Mouse (Mus musculus) left cerebral cortex, postnatal 4 days (tissue): ENCODE measurements around the gene Pepd. TPM values are rescaled to one million over a fixed set of nuclear protein-coding genes. Genes with fewer than 3 reads are reported as not detected.
A peak's percentile ranks its signal among the peaks of the same experiment; 100 is the strongest.

Experiments
- DNase-seq: peaks from one replicate; pipeline ENCODE4 v3.0.0-alpha.2; 2022
- intact Hi-C: fragments of 180-260 bp; cut with DNase I; formaldehyde crosslinking; loops from one replicate; pipeline ENCODE4 v1.15.1; 2025
- total RNA-seq, 2 experiments: library from RNA; stranded (reverse); gene quantifications; 2 replicates each; pipeline ENCODE4 v1.2.3; 2021

The Pepd gene
- total RNA-seq, 2 experiments from 2014 or later = 40.0 to 41.7 TPM

- DNase-seq = peak; percentile 83
- intact Hi-C loops = loop anchor here (5.0 kb wide), 1 partner anchor 147 kb away; no protein-coding TSS in a partner anchor
These were observed 113.5 kb downstream of the Pepd start for GRCm38 (mm10) chr7:35025409-35026275.

DNA sequence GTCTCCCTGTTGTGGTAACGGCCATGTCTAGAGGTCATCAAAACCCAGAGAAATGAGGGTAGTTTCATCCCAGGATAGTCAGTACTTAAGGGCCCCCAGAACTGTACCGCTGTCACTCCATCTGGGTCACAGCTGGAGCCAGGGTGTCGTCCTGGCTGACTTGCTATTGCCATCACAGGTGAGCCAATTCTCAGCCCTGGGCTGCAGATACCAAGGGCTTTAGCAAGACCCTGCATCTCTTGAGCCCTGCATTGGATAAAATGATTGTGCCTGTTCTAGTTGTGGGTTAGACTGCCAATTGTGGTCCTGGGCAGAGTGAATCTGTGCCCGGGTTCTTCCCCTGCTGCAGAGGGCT is 114.1 kb downstream of the Pepd start:
- intact Hi-C loops = loop anchor here (5.0 kb wide), 1 partner anchor 146 kb away; no protein-coding TSS in a partner anchor
- DNase-seq = no peak

DNA sequence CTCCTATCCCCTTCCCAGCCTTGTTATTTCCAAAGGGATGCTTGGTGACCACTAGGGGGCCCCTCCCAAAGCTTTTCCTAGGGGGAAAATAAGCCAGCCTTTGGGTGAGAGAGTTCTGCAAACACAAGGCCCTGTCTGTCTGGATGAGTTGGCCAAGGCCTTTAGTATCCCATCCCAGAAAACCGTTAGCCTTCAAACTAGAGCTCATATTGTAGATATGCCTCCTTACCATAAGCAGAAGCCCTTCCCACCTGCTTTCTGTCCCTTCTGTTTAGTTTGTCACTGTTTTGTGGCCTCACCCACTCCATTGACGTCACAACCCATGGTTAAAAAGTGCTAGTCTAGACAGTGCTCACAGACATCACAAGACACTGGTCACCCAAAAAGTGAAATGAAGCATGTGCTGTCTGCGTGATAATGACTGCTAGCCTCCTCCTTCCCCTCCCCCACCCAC is 114.7 kb downstream of the Pepd start:
- peak; percentile 66 for DNase-seq

GRCm38 (mm10) chr7:35027801-35028420 is 115.7 kb downstream of the Pepd start:
- intact Hi-C loops = loop anchor here (5.0 kb wide), 1 partner anchor 144 kb away; no protein-coding TSS in a partner anchor
- no peak for DNase-seq

More for the DNA sequence above, 114.7 kb downstream of the Pepd start:
- intact Hi-C loops = loop anchor here (5.0 kb wide), 1 partner anchor 145 kb away; no protein-coding TSS in a partner anchor

- DNase-seq = no peak
- intact Hi-C loops = loop anchor here (5.0 kb wide), 1 partner anchor 144 kb away; no protein-coding TSS in a partner anchor
These were observed 116.4 kb downstream of the Pepd start for GRCm38 (mm10) chr7:35028559-35028958.

GRCm38 (mm10) chr7:35029228-35029627 is 117.0 kb downstream of the Pepd start:
- DNase-seq = no peak

DNA sequence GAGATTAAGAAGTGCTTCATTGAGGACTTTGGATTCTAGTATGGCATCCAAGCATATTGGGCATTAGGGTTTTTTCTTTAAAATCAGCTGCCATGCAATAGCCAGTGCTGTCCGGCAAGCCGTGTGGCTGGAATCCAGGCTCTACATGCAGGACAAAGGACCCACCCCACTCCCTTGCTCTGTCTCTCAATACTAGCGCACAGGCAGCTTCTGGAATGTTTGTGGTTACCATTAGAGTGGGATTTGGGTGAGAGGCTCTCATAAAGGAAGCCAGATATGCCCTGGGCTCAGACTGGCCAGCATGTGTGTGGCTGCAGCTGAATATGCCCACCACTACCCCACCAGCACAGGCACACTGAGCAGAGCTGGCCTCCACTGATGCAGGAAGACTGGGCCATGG is 117.5 kb downstream of the Pepd start:
- intact Hi-C loops = loop anchor here (5.0 to 10.0 kb wide), 2 partner anchors 143 to 235 kb away; no protein-coding TSS in a partner anchor

More at GRCm38 (mm10) chr7:35029228-35029627, 117.0 kb downstream of the Pepd start:
- intact Hi-C loops = loop anchor here (5.0 kb wide), 1 partner anchor 143 kb away; no protein-coding TSS in a partner anchor

GRCm38 (mm10) chr7:35030567-35030966 is 118.4 kb downstream of the Pepd start:
- DNase-seq = no peak
- intact Hi-C loops = loop anchor here (10.0 kb wide), 1 partner anchor 234 kb away; no protein-coding TSS in a partner anchor

More for the DNA sequence above, 117.5 kb downstream of the Pepd start:
- DNase-seq = no peak

DNA sequence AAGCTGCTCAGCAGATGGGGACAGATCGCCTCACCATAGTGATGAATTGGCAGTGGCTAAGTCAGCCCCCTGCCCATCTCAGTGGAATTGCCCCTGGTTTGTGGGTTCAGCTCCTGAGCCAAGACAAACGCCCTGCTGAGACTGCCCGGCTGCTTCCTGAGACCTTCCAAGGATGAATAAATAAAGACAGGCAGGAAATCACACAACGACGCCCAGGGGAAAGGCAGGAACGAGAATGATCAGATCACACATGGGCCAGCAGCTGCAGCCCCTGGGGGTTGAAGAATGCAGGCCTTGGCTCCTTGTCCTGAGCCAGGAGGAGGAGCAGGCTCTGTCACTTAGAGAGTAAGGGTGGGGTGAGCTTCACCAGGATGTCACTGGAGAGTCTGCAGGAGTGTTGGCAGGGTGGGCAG is 123.0 kb downstream of the Pepd start:
- intact Hi-C loops = loop anchor here (10.0 kb wide), 1 partner anchor 230 kb away; no protein-coding TSS in a partner anchor
- peak; percentile 73 for DNase-seq

GRCm38 (mm10) chr7:35035565-35035964 is 123.4 kb downstream of the Pepd start:
- intact Hi-C loops = loop anchor here (10.0 kb wide), 1 partner anchor 229 kb away; no protein-coding TSS in a partner anchor
- no peak for DNase-seq

DNA sequence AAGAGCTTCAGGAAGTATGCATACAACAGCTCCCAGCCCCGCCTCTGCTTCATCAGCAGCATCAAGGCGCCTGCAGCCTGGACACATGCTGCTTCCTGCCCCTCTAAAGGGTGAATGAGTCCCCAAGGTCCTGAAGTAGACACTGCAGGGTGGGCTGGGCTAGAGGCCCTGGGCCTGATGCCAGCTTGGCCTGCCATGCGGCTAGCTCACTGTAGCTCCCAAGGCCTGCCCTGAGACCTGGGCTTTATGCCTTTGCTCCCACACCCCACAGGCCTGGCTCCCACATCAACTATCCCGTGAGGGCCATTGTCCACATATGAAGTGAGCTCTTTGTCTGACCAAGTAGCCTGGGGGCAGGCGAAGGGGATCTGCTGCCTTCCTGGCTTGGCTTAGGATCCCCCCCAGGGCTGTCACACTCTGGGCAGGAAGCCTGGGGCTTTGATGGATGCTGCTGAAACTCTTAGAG is 124.1 kb downstream of the Pepd start:
- intact Hi-C loops = loop anchor here (10.0 kb wide), 1 partner anchor 229 kb away; no protein-coding TSS in a partner anchor
- peak; percentile 81 for DNase-seq

GRCm38 (mm10) chr7:35037408-35037807 is 125.2 kb downstream of the Pepd start:
- DNase-seq = no peak
- intact Hi-C loops = loop anchor here (10.0 kb wide), 1 partner anchor 227 kb away; no protein-coding TSS in a partner anchor

DNA sequence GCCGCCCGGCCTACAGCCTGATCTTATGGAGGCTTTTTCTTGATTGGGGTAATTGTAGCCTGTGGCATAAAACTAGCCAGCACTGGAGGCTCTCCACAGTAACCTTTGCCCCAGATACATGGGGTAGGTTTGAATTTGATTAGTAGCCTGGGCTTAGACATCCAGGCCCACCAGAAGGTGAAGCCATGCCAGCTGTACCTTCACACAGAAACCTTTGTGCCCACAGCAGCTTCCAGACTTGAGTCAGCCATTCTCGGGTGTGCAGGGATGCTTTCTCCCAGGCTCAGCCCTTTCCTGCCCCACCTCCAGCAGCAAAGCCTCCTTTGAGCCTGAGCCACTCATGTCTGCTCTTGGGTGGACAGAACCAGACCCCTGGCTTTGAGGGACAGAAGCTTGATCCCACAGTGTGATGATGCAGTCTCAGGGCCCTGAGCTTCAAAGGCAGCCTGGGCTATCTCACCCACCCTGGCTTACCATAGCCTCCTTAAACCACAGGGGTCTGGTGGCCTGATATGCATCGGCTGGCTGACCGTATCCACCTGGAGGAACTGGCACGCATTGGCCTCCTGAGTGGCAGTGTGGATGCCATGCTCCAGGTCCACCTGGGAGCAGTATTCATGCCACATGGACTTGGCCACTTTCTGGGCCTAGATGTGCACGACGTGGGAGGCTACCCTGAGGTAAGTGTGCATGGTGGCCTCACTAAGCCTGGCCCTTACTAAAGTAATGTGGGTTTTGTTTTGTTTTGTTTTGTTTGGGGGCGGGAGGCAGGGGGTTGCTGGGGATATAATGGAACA is 128.2 kb downstream of the Pepd start:
- DNase-seq = no peak
- intact Hi-C loops = no loop called here

DNA sequence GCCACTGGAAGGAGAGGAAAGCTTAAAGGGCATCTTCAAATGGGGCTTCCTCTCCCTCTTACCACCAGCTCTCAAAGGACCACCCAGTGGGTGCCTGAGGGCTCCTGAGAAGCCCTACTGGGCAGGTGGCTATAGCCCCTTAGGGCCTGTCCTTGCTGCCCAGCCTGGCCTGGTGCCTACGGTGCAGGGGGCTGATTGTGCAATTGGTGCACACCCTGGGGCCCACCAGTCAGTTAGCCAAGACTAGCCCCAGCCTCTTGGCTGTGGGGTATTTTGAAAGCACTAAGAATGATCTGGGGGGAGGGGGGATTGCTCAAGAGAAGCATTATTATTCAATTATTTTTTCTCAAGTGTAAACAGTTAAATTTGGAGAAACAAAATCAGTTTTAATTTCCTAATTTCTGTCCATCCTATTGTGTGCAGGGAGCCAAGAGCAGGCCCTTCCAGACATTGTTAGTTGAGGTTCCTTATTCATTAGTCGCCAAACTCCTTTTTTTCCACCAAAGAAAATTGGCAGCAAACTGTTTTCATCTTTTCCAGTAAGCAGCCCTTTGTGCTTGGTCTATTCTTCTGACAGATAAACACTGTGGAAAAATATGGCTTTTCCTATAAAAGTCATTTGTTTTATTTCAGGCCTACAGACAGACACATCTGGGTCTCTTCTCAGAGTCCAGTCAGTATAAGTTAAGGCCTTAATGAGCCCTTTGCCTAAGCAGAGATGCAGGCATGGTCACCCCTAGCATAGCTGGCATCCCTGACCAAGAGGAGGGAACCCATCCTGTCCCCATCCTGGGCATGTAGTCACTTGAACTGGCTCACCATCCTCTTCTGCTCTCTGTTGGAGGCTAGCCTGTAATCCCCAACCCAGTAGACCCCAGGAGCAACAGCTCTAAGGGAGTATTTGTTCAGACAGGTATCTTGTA is 129.4 kb downstream of the Pepd start:
- intact Hi-C loops = no loop called here

GRCm38 (mm10) chr7:35042209-35042554 is 130.0 kb downstream of the Pepd start:
- no peak for DNase-seq
- intact Hi-C loops = no loop called here

More for the DNA sequence above, 129.4 kb downstream of the Pepd start:
- no peak for DNase-seq

- no peak for DNase-seq
- intact Hi-C loops = no loop called here
These were observed 130.6 kb downstream of the Pepd start for GRCm38 (mm10) chr7:35042759-35043217.

- DNase-seq = no peak
- intact Hi-C loops = no loop called here
These were observed 131.2 kb downstream of the Pepd start for GRCm38 (mm10) chr7:35043266-35043817.

DNA sequence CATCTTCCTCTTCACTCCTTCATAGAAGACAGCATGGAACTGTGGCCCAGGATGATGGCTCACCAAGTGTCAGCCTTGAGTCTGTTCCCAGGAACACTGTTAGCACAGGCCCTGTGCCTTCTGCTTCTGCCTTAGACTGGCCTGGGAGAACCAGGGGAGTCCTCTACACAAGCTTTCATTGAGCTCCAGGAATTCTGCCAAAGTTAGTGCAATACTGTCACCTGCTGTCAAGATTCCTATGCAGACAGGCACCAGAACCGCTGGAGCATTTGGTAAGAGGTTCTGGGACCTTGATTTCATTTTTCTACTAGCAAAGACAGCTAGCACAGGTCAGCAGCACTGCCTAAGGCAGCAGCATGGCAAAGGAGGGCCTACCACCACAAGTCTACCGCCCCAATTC is 132.5 kb downstream of the Pepd start:
- no peak for DNase-seq
- intact Hi-C loops = no loop called here

- intact Hi-C loops = no loop called here
- no peak for DNase-seq
These were observed 133.9 kb downstream of the Pepd start for GRCm38 (mm10) chr7:35046091-35046490.
